Mouse (Mus musculus) lung, adult 2 months (tissue): Measurements from ENCODE around the gene Rem2.

ENCODE experiments used
- CTCF ChIP-seq: fragments of 200-500 bp; IDR thresholded peaks from 2 replicates; pipeline ENCODE4 v1.5.1; 2011; ENCODE audit warnings: mild to moderate bottlenecking, low read length, control low read depth; ENCODE audit not compliant: insufficient read depth
- POLR2A ChIP-seq: fragments of 200-500 bp; IDR thresholded peaks from 2 replicates; pipeline ENCODE4 v1.6.1; 2011; ENCODE audit warnings: low read depth, mild to moderate bottlenecking, control low read depth, low read length, borderline replicate concordance; ENCODE audit errors: extremely low read depth

DNA sequence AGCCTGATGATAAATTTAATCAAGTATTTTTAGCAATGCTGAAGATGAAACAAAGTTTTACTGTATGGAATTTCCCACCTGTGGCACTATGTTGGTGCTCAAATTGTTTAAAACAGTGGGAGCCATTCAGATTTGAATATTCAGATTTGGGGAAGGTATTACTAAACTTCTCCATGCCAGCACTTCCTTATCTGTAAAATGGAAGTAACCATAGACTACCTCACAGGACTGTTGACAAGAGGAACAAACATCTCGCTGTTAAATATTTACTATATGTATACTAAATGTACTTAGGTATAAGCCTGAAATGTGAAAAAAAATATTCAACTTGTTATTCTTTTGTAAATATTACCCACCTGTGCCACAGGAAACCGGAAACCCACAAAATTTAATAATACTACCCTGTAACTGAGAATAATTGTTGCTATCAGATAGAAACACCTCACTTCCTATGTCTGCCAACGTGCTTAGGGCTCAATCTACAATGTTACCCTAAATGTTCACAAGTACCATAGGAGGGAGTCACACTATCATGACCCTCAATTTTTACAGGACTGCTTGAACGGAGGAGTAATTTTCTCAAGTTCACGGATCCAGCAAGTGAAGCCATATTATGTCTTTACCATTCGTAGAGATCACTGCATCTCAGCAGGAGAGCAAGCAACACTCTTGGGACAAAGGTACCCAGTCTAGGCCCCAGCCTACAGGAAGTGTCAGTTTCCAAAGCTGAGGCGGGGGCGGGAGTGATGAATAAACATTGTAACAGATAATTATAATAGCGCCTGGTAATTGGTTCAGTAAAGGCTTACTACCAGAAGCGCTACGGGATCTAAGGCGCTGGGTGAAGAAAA, 12.6 kb upstream of the Rem2 start:
- TF ChIP-seq CTCF (no peak), POLR2A (no peak)
